ENCODE assay signal across 10 mouse cellular contexts in the genomic region with DNA sequence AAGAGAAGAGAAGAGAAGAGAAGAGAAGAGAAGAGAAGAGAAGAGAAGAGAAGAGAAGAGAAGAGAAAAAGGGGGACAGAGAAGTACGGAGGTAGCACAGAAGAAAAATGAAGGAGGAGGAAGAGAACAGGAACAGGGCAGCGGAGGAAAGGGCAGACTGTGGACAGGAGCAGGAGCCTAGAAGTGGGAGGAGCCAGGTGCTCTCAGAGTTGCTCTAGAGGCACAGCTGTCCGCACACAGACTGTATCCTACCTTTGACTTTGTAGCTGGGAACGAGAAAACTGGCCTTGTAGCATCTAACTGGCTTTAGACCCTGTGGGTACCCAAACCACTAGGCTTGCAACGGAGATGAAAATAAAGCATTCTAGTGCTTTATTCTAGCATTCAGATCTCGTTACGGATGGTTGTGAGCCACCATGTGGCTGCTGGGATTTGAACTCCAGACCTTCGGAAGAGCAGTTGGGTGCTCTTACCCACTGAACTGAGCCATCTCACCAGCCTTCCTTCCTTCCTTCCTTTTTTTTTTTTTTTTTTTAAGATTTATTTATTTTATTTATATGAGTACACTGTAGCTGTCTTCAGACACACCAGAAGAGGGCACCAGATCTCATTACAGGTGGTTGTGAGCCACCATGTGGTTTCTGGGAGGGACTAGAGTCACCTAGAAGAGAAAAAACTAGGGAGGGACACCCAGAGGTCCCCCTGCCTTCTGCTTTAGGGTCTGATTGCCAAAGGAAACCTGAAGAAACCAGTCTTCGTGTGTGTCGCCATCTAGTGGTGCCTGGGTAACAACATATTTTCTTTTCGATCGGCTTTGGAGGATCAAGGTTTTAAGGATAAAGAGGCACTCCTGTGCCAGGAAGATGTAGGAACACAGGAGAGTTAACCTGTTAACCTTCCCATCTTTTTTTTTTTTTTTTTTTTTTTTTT. TPM values are rescaled to one million over a fixed set of nuclear protein-coding genes. Genes with fewer than 3 reads are reported as not detected.
DNase-seq lines count a peak whose midpoint lies in the region; ATAC-seq and TF ChIP-seq lines count a peak whose summit lies in the region.
"Had no signal": no experiment of that assay in that cellular context is flagged by ENCODE, and none has a peak within 500 bp of the region (broad histone marks: within the 10 kb centered on the region; RNA-seq: fewer than 3 reads in every experiment).

No protein-coding gene starts in this region.

- peak; percentile 76 for TF ChIP-seq CTCF in heart, postnatal 0 days (IDR thresholded peaks at IDR 0.05; ENCODE audit: low read depth)
- peak; percentile 65 to 81 (median 70) for TF ChIP-seq CTCF in MEL (IDR thresholded peaks at IDR 0.05 in 2 of 3, conservative IDR thresholded peaks at IDR 0.05 in 1 of 3; ENCODE audit: control insufficient read depth in 1 of 3, insufficient read depth in 1 of 3, low read depth in 2 of 3, low read length in 3 of 3, poor library complexity in 1 of 3, severe bottlenecking in 1 of 3)

- TF ChIP-seq EP300 in heart, postnatal 0 days (IDR thresholded peaks at IDR 0.05; ENCODE audit: low read depth), result no peak
- TF ChIP-seq EP300 in MEL (IDR thresholded peaks at IDR 0.05; ENCODE audit: low read depth in 1 of 2, low read length in 2 of 2), result no peak

- DNase-seq in heart, postnatal 0 days (ENCODE audit: low spot score), result peak; percentile 64
- DNase-seq in 3T3-L1 (ENCODE audit: low read depth, low spot score) (peak; percentile 91), MEL (ENCODE audit: low read depth, low spot score) (peak; percentile 89)
- peak; percentile 83 for DNase-seq in embryo, embryonic 11 days
- peak; percentile 39 to 60 for DNase-seq in layer of hippocampus, postnatal 14 days (ENCODE audit: low spot score in 2 of 2)
- peak; percentile 48 to 84 for DNase-seq in natural killer cell, adult 2 months (ENCODE audit: low spot score in 2 of 2)
- DNase-seq in thymus, postnatal 4 days, result peak; percentile 84

- no peaks in the 10 kb centered on the region for H3K79me2 ChIP-seq in MEL (ENCODE audit: control insufficient read depth, insufficient read depth, low read length, poor library complexity)

- WGBS in heart, postnatal 0 days, result 48% methylated on average over 12 of the region's 12 CpGs
- 53% methylated on average over 12 of the region's 12 CpGs for WGBS in heart, embryonic 12.5 days

- TF ChIP-seq RAD21 in MEL (IDR thresholded peaks at IDR 0.05; ENCODE audit: low read depth, low read length), result peak; percentile 72

- no peaks in the 10 kb centered on the region; the same call in 1 of the 2 replicates for H3K4me1 ChIP-seq in heart, postnatal 0 days (ENCODE audit: control insufficient read depth, insufficient read depth)
- peaks cover 11% of the 10 kb centered on the region for H3K4me1 ChIP-seq in heart, embryonic 12.5 days (replicated peaks)
- H3K4me1 ChIP-seq in MEL (ENCODE audit: control insufficient read depth in 1 of 2, insufficient read depth in 2 of 2, low read length in 2 of 2), result peaks cover 20 to 21% of the 10 kb centered on the region in 2 experiments

- no peaks in the 10 kb centered on the region for H3K9me3 ChIP-seq in heart, postnatal 0 days (replicated peaks; ENCODE audit: control insufficient read depth, low read length)
- no peaks in the 10 kb centered on the region for H3K9me3 ChIP-seq in heart, embryonic 12.5 days (replicated peaks)
- no peaks in the 10 kb centered on the region for H3K9me3 ChIP-seq in MEL (replicated peaks; ENCODE audit: insufficient read depth, low read length)
- H3K9me3 ChIP-seq: embryonic facial prominence, embryonic 13.5 days; limb, embryonic 13.5 days had no signal

- H3K9ac ChIP-seq in heart, postnatal 0 days (replicated peaks; ENCODE audit: low read depth, low read length), result no peak overlapping the region
- no peak overlapping the region for H3K9ac ChIP-seq in heart, embryonic 12.5 days
- no peak overlapping the region for H3K9ac ChIP-seq in MEL (ENCODE audit: control insufficient read depth, low read depth, low read length, poor library complexity, severe bottlenecking)
- H3K9ac ChIP-seq: embryonic facial prominence, embryonic 13.5 days; limb, embryonic 13.5 days had no signal

- no peak overlapping the region for H3K4me2 ChIP-seq in heart, postnatal 0 days (ENCODE audit: low read depth, low read length)
- no peak overlapping the region for H3K4me2 ChIP-seq in heart, embryonic 12.5 days
- H3K4me2 ChIP-seq: embryonic facial prominence, embryonic 13.5 days; limb, embryonic 13.5 days had no signal

- H3K27ac ChIP-seq in heart, postnatal 0 days (ENCODE audit: low read depth), result no peak overlapping the region
- no peak overlapping the region for H3K27ac ChIP-seq in heart, embryonic 12.5 days (ENCODE audit: poor library complexity, severe bottlenecking)
- H3K27ac ChIP-seq in MEL (ENCODE audit: control insufficient read depth, low read depth, low read length), result no peak overlapping the region
- H3K27ac ChIP-seq: embryonic facial prominence, embryonic 13.5 days; limb, embryonic 13.5 days had no signal

- H3K4me3 ChIP-seq in heart, postnatal 0 days (ENCODE audit: low read depth, low read length), result no peak overlapping the region
- no peak overlapping the region for H3K4me3 ChIP-seq in heart, embryonic 12.5 days
- H3K4me3 ChIP-seq in MEL (ENCODE audit: control insufficient read depth in 1 of 2, insufficient read depth in 1 of 2, low read depth in 2 of 2, low read length in 2 of 2), result no peak overlapping the region
- H3K4me3 ChIP-seq: embryonic facial prominence, embryonic 13.5 days; limb, embryonic 13.5 days had no signal

- no peak; the same call in 1 of the 2 replicates for ATAC-seq in heart, postnatal 0 days (ENCODE audit: insufficient read depth, low read depth)
- no peak; the same call in 1 of the 2 replicates for ATAC-seq in heart, embryonic 12.5 days (ENCODE audit: insufficient number of reproducible peaks, low FRiP score)

- no peaks in the 10 kb centered on the region for H3K27me3 ChIP-seq in heart, postnatal 0 days (ENCODE audit: control insufficient read depth, insufficient read depth, low read length)
- no peaks in the 10 kb centered on the region for H3K27me3 ChIP-seq in heart, embryonic 12.5 days (replicated peaks)
- H3K27me3 ChIP-seq in MEL (ENCODE audit: control insufficient read depth in 1 of 2, insufficient read depth in 2 of 2, low read length in 2 of 2), result no peaks in the 10 kb centered on the region
- H3K27me3 ChIP-seq: embryonic facial prominence, embryonic 13.5 days; limb, embryonic 13.5 days had no signal

- TF ChIP-seq POLR2A in MEL (IDR thresholded peaks at IDR 0.05; ENCODE audit: control insufficient read depth in 1 of 2, insufficient read depth in 1 of 2, low read depth in 1 of 2, low read length in 2 of 2, poor library complexity in 1 of 2), result no peak

- H3K36me3 ChIP-seq in heart, postnatal 0 days (replicated peaks; ENCODE audit: control insufficient read depth, insufficient read depth, low read length), result no peaks in the 10 kb centered on the region; the same call in 1 of the 2 replicates
- no peaks in the 10 kb centered on the region for H3K36me3 ChIP-seq in heart, embryonic 12.5 days
- H3K36me3 ChIP-seq in MEL (ENCODE audit: control insufficient read depth in 1 of 2, insufficient read depth in 2 of 2, low read length in 2 of 2), result peaks cover 0 to 9% of the 10 kb centered on the region in 2 experiments; a peak in 2 of 4 replicates
- H3K36me3 ChIP-seq: embryonic facial prominence, embryonic 13.5 days; limb, embryonic 13.5 days had no signal

TF ChIP-seq in MEL, 35 proteins besides CTCF, POLR2A, EP300 and RAD21:
- TF ChIP-seq ZMIZ1 (IDR thresholded peaks at IDR 0.05; ENCODE audit: low read depth, low read length), result no peak
- peak; percentile 68 for TF ChIP-seq SMC3 (IDR thresholded peaks at IDR 0.05; ENCODE audit: low read depth, low read length)
- peak; percentile 64; the same call in 1 of the 2 replicates for TF ChIP-seq ZC3H11A (IDR thresholded peaks at IDR 0.05; ENCODE audit: low read depth, low read length)
- 0 out of 2 replicates have a peak, but pooled peaks have one; percentile 11 for TF ChIP-seq MXI1 (IDR thresholded peaks at IDR 0.05; ENCODE audit: low read depth, low read length)
- no peak for TF ChIP-seq USF2 (IDR thresholded peaks at IDR 0.05; ENCODE audit: borderline replicate concordance in 1 of 2, insufficient read depth in 1 of 2, low read depth in 1 of 2, low read length in 2 of 2)
- peak; percentile 77 for TF ChIP-seq ZNF384 (IDR thresholded peaks at IDR 0.05; ENCODE audit: low read depth, low read length)

RNA-seq across cellular contexts. Expression of a gene that starts 15.7 kb away (rescaled TPM):
- 16.4 and 52.8 TPM in 2 replicates for total RNA-seq in heart, postnatal 0 days (2014; rRNA removed; ENCODE audit: low replicate concordance)
- polyA plus RNA-seq in heart, postnatal 0 days (2015; fragmentation: Nextera tagmentation; extraction: Ambion mirVana), result 21.7 and 23.3 TPM in 2 replicates
- polyA plus RNA-seq in heart, embryonic 12.5 days (2016; fragmentation: Nextera tagmentation; extraction: Ambion mirVana), result 24.0 and 24.7 TPM in 2 replicates
- total RNA-seq in MEL (2012; rRNA removed), result 5.9 and 6.4 TPM in 2 replicates
- 1 to 10 TPM in 1 of 2 experiments, not detected in 1; 8.7 TPM for polyA plus RNA-seq in MEL (2012; ENCODE audit: insufficient read depth in 1 of 2, insufficient read length in 2 of 2, low read depth in 1 of 2, low replicate concordance in 2 of 2, missing spikeins in 1 of 2)
- total RNA-seq in layer of hippocampus, postnatal 14 days (2021), result 10 to 100 TPM; 78.5 to 79.8 TPM

RNA-seq across cellular contexts. Expression of a gene that starts 19.1 kb away (rescaled TPM):
- total RNA-seq in heart, postnatal 0 days (2014; rRNA removed; ENCODE audit: low replicate concordance), result 11.4 and 15.0 TPM in 2 replicates
- 5.2 and 5.6 TPM in 2 replicates for polyA plus RNA-seq in heart, postnatal 0 days (2015; fragmentation: Nextera tagmentation; extraction: Ambion mirVana)
- 15.2 and 15.5 TPM in 2 replicates for polyA plus RNA-seq in heart, embryonic 12.5 days (2016; fragmentation: Nextera tagmentation; extraction: Ambion mirVana)
- total RNA-seq in MEL (2012; rRNA removed), result 19.3 and 25.2 TPM in 2 replicates
- 10 to 100 TPM in 1 of 2 experiments, not detected in 1; 56.6 TPM for polyA plus RNA-seq in MEL (2012; ENCODE audit: insufficient read depth in 1 of 2, insufficient read length in 2 of 2, low read depth in 1 of 2, low replicate concordance in 2 of 2, missing spikeins in 1 of 2)
- 1 to 10 TPM; 8.5 to 9.8 TPM for total RNA-seq in layer of hippocampus, postnatal 14 days (2021)

RNA-seq across cellular contexts. Expression of a gene that starts 44.3 kb away (rescaled TPM):
- 44.1 and 61.7 TPM in 2 replicates for total RNA-seq in heart, postnatal 0 days (2014; rRNA removed; ENCODE audit: low replicate concordance)
- polyA plus RNA-seq in heart, postnatal 0 days (2015; fragmentation: Nextera tagmentation; extraction: Ambion mirVana), result 39.2 and 40.7 TPM in 2 replicates
- polyA plus RNA-seq in heart, embryonic 12.5 days (2016; fragmentation: Nextera tagmentation; extraction: Ambion mirVana), result 57.4 and 62.4 TPM in 2 replicates
- not detected in 2 replicates for total RNA-seq in MEL (2012; rRNA removed)
- not detected for polyA plus RNA-seq in MEL (2012; ENCODE audit: insufficient read depth in 1 of 2, insufficient read length in 2 of 2, low read depth in 1 of 2, low replicate concordance in 2 of 2, missing spikeins in 1 of 2)
- total RNA-seq in layer of hippocampus, postnatal 14 days (2021), result 1 to 10 TPM; 3.6 to 6.2 TPM
